Mouse (Mus musculus) cortical plate, adult 2 months (tissue): Measurements from ENCODE around the gene Siglech. TPM values are rescaled to one million over a fixed set of nuclear protein-coding genes. Genes with fewer than 3 reads are reported as not detected.

Experiments used
- H3K27ac ChIP-seq: fragments of 200-500 bp; 2 replicates; pipeline ENCODE4 v1.5.1; 2012; ENCODE audit warnings: low read length, control low read depth, inconsistent platforms; ENCODE audit not compliant: insufficient read depth
- H3K4me1 ChIP-seq: fragments of 200-500 bp; 2 replicates; pipeline ENCODE4 v1.6.1; 2011; ENCODE audit warnings: low read length; ENCODE audit not compliant: control insufficient read depth, insufficient read depth
- H3K4me3 ChIP-seq: fragments of 200-500 bp; 2 replicates; pipeline ENCODE4 v1.5.1; 2011; ENCODE audit warnings: mild to moderate bottlenecking, low read length, control low read depth; ENCODE audit not compliant: insufficient read depth
- CTCF ChIP-seq: fragments of 200-500 bp; IDR thresholded peaks from 2 replicates; pipeline ENCODE4 v1.5.1; 2011; ENCODE audit warnings: mild to moderate bottlenecking, control low read depth, low read length; ENCODE audit not compliant: insufficient read depth; ENCODE audit errors: extremely low read depth
- polyA plus RNA-seq: library from polyadenylated mRNA; depleted of rRNA; stranded (reverse); fragments of >200 nt; gene quantifications from 2 replicates; pipeline ENCODE4 v1.2.3, GENCODE M21; 2012; rRNA removed

The Siglech gene
- polyA plus RNA-seq, 1 experiment: 33.7 TPM

GRCm38 (mm10) chr7:55827551-55827950, 59.6 kb downstream of the Siglech start:
- Histone ChIP-seq H3K4me3 (no peak overlapping the region), H3K4me1 (no peaks in the 10 kb centered on the region), H3K27ac (no peak overlapping the region)
- no peak for TF ChIP-seq CTCF

Other genes with a start within 250 kb of the Siglech start
- gene Tubgcp5, start 26.0 kb downstream of the Siglech start, polyA plus RNA-seq: 19.4 and 20.8 TPM in 2 replicates
- 50.4 and 57.2 TPM in 2 replicates for gene Cyfip1, start 73.6 kb downstream of the Siglech start, polyA plus RNA-seq
- gene Nipa2, start 194.3 kb downstream of the Siglech start, polyA plus RNA-seq: 23.1 and 24.3 TPM in 2 replicates